Mouse (Mus musculus): Measurements from ENCODE around the gene Glipr1. TPM values are rescaled to one million over a fixed set of nuclear protein-coding genes. Genes with fewer than 3 reads are reported as not detected.

The Glipr1 gene
- polyA plus RNA-seq, 1 experiment from 2014 or later, result 9.9 TPM

DNA sequence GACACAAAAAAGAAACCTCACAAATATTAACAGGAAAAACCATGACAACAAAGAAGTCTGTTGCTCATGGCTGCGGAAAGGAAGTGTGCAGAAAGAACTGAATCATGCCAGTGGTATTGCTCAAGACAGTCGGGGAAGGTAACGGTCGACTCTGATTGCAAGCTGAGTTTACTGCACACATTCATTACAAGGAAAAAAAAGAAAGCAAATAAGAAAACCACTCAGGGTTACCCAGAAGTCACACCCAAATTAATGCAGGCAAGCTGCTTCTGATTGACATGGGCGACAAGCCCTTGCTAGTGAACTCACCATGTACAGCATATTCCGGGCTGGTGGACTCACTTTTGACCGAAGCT lies 5.9 kb downstream of the Glipr1 start:
- WGBS (ENCODE audit: insufficient replicate concordance), result 39% methylated on average over 7 of the region's 7 CpGs

GRCm38 (mm10) chr10:111995803-111996548 lies 6.5 kb downstream of the Glipr1 start:
- H3K27ac ChIP-seq (ENCODE audit: low read depth), result peak overlapping the region; percentile 61
- H3K36me3 ChIP-seq (replicated peaks; ENCODE audit: insufficient read depth, low read length), result no peaks in the 10 kb centered on the region
- DNase-seq, result no peak
- peaks cover 3% of the 10 kb centered on the region; the same call in 1 of the 2 replicates for H3K4me1 ChIP-seq (ENCODE audit: insufficient read depth)
- H3K4me2 ChIP-seq (ENCODE audit: low read depth, low read length), result peak overlapping the region; percentile 65
- H3K9ac ChIP-seq (replicated peaks), result no peak overlapping the region
- H3K4me3 ChIP-seq (ENCODE audit: low read depth, low read length), result peak overlapping the region; percentile 26
- no peak; the same call in 1 of the 2 replicates for ATAC-seq
- no peaks in the 10 kb centered on the region for H3K9me3 ChIP-seq (ENCODE audit: low read length)
- TF ChIP-seq CTCF (IDR thresholded peaks at IDR 0.05; ENCODE audit: low read depth) (no peak), EP300 (IDR thresholded peaks at IDR 0.05; ENCODE audit: low read depth) (no peak)
- WGBS (ENCODE audit: insufficient replicate concordance), result 48% methylated on average over 11 of the region's 11 CpGs
- H3K27me3 ChIP-seq (ENCODE audit: insufficient read depth, low read length), result no peaks in the 10 kb centered on the region

More for the DNA sequence above, 5.9 kb downstream of the Glipr1 start:
- peak overlapping the region; percentile 61 for H3K27ac ChIP-seq (ENCODE audit: low read depth)
- no peak for DNase-seq
- no peaks in the 10 kb centered on the region for H3K9me3 ChIP-seq (ENCODE audit: low read length)
- peak overlapping the region; percentile 26 for H3K4me3 ChIP-seq (ENCODE audit: low read depth, low read length)
- no peaks in the 10 kb centered on the region for H3K36me3 ChIP-seq (replicated peaks; ENCODE audit: insufficient read depth, low read length)
- no peak overlapping the region for H3K9ac ChIP-seq (replicated peaks)
- H3K4me1 ChIP-seq (ENCODE audit: insufficient read depth), result peaks cover 6% of the 10 kb centered on the region
- peak overlapping the region; percentile 65 for H3K4me2 ChIP-seq (ENCODE audit: low read depth, low read length)
- no peaks in the 10 kb centered on the region for H3K27me3 ChIP-seq (ENCODE audit: insufficient read depth, low read length)
- ATAC-seq, result peak; percentile 56; the same call in 1 of the 2 replicates
- no peak for TF ChIP-seq CTCF (IDR thresholded peaks at IDR 0.05; ENCODE audit: low read depth)
- TF ChIP-seq EP300 (IDR thresholded peaks at IDR 0.05; ENCODE audit: low read depth), result no peak

GRCm38 (mm10) chr10:111986453-111986852 lies 16.0 kb downstream of the Glipr1 start:
- peak; percentile 66 for ATAC-seq
- Histone ChIP-seq H3K4me3 (ENCODE audit: low read depth, low read length) (no peak overlapping the region), H3K4me2 (ENCODE audit: low read depth, low read length) (no peak overlapping the region), H3K27ac (ENCODE audit: low read depth) (no peak overlapping the region), H3K4me1 (ENCODE audit: insufficient read depth) (no peaks in the 10 kb centered on the region), H3K9ac (replicated peaks) (no peak overlapping the region), H3K27me3 (ENCODE audit: insufficient read depth, low read length) (no peaks in the 10 kb centered on the region), H3K36me3 (replicated peaks; ENCODE audit: insufficient read depth, low read length) (peaks cover 46% of the 10 kb centered on the region), H3K9me3 (ENCODE audit: low read length) (no peaks in the 10 kb centered on the region)
- TF ChIP-seq EP300 (IDR thresholded peaks at IDR 0.05; ENCODE audit: low read depth) (peak; percentile 52; the same call in 1 of the 2 replicates), CTCF (IDR thresholded peaks at IDR 0.05; ENCODE audit: low read depth) (no peak)
- no peak for DNase-seq
- 72% methylated on average over 6 of the region's 6 CpGs for WGBS (ENCODE audit: insufficient replicate concordance)

- H3K4me2 ChIP-seq (ENCODE audit: low read depth, low read length), result no peak overlapping the region
- H3K4me1 ChIP-seq (ENCODE audit: insufficient read depth), result no peaks in the 10 kb centered on the region
- no peaks in the 10 kb centered on the region for H3K27me3 ChIP-seq (ENCODE audit: insufficient read depth, low read length)
- no peak overlapping the region for H3K4me3 ChIP-seq (ENCODE audit: low read depth, low read length)
- WGBS (ENCODE audit: insufficient replicate concordance), result 85% methylated on average over 5 of the region's 5 CpGs
- no peak overlapping the region for H3K27ac ChIP-seq (ENCODE audit: low read depth)
- no peak for TF ChIP-seq CTCF (IDR thresholded peaks at IDR 0.05; ENCODE audit: low read depth)
- TF ChIP-seq EP300 (IDR thresholded peaks at IDR 0.05; ENCODE audit: low read depth), result no peak
- peak; percentile 25; the same call in 1 of the 2 replicates for ATAC-seq
- peaks cover 67% of the 10 kb centered on the region for H3K36me3 ChIP-seq (replicated peaks; ENCODE audit: insufficient read depth, low read length)
- no peak overlapping the region for H3K9ac ChIP-seq (replicated peaks)
- H3K9me3 ChIP-seq (ENCODE audit: low read length), result no peaks in the 10 kb centered on the region
- no peak for DNase-seq
Measured at GRCm38 (mm10) chr10:111983070-111983469, 19.4 kb downstream of the Glipr1 start.

- Histone ChIP-seq H3K36me3 (replicated peaks; ENCODE audit: insufficient read depth, low read length) (peaks cover 39% of the 10 kb centered on the region), H3K9me3 (ENCODE audit: low read length) (no peaks in the 10 kb centered on the region), H3K4me3 (ENCODE audit: low read depth, low read length) (no peak overlapping the region), H3K27ac (ENCODE audit: low read depth) (no peak overlapping the region), H3K9ac (replicated peaks) (no peak overlapping the region), H3K4me2 (ENCODE audit: low read depth, low read length) (no peak overlapping the region), H3K4me1 (ENCODE audit: insufficient read depth) (peaks cover 9% of the 10 kb centered on the region), H3K27me3 (ENCODE audit: insufficient read depth, low read length) (no peaks in the 10 kb centered on the region)
- DNase-seq (peak; percentile 69), ATAC-seq (peak; percentile 21; the same call in 1 of the 2 replicates)
- no peak for TF ChIP-seq EP300 (IDR thresholded peaks at IDR 0.05; ENCODE audit: low read depth)
- peak; percentile 95 for TF ChIP-seq CTCF (IDR thresholded peaks at IDR 0.05; ENCODE audit: low read depth)
- 30% methylated on average over 5 of the region's 5 CpGs for WGBS (ENCODE audit: insufficient replicate concordance)
Measured at GRCm38 (mm10) chr10:111977584-111977983, 24.8 kb downstream of the Glipr1 start.

- H3K4me1 ChIP-seq (ENCODE audit: insufficient read depth), result peaks cover 9% of the 10 kb centered on the region
Measured at GRCm38 (mm10) chr10:111972542-111973361, 29.7 kb downstream of the Glipr1 start, which contains the start of gene Krr1. Gene Krr1, plus strand, starts transcription at chr10:111972664.

More at GRCm38 (mm10) chr10:111972542-111973361, 29.7 kb downstream of the Glipr1 start, which contains the start of gene Krr1:
- WGBS (ENCODE audit: insufficient replicate concordance), result under 1% methylated on average over 51 of the region's 51 CpGs
- Histone ChIP-seq H3K9me3 (ENCODE audit: low read length) (no peaks in the 10 kb centered on the region), H3K4me3 (ENCODE audit: low read depth, low read length) (peak within 1 kb of the TSS; percentile 91), H3K9ac (replicated peaks) (peak within 1 kb of the TSS; percentile 84), H3K27ac (ENCODE audit: low read depth) (peak within 1 kb of the TSS; percentile 84), H3K27me3 (ENCODE audit: insufficient read depth, low read length) (no peaks in the 10 kb centered on the region), H3K4me2 (ENCODE audit: low read depth, low read length) (peak within 1 kb of the TSS; percentile 93), H3K36me3 (replicated peaks; ENCODE audit: insufficient read depth, low read length) (peaks cover 7% of the 10 kb centered on the region; the same call in 1 of the 2 replicates)
- TF ChIP-seq EP300 (IDR thresholded peaks at IDR 0.05; ENCODE audit: low read depth) (peak; percentile 64; the same call in 1 of the 2 replicates), CTCF (IDR thresholded peaks at IDR 0.05; ENCODE audit: low read depth) (no peak)
- peak; percentile 100 for ATAC-seq
- DNase-seq, result peak; percentile 95

Data from liver, postnatal 0 days (tissue).